Mouse (Mus musculus) heart, embryonic 10.5 days (tissue): ENCODE results near the gene Zmynd11. TPM values are rescaled to one million over a fixed set of nuclear protein-coding genes. Genes with fewer than 3 reads are reported as not detected.

Experiments
- DNase-seq: peaks from one replicate; pipeline ENCODE4 v3.0.0-alpha.2; 2017; ENCODE audit warnings: low spot score
- H3K27ac ChIP-seq: fragments of 300-500 bp; sonication (generic); 2 replicates; pipeline ENCODE4 v1.5.1; 2016; ENCODE audit warnings: mild to moderate bottlenecking
- H3K27me3 ChIP-seq: fragments of 300-500 bp; sonication (generic); 2 replicates; pipeline ENCODE4 v1.6.1; 2016; ENCODE audit warnings: mild to moderate bottlenecking; ENCODE audit not compliant: poor library complexity, insufficient read depth, severe bottlenecking
- H3K36me3 ChIP-seq: fragments of 300-500 bp; sonication (generic); 2 replicates; pipeline ENCODE4 v1.6.1; 2016; ENCODE audit warnings: mild to moderate bottlenecking, moderate library complexity
- H3K4me1 ChIP-seq: fragments of 300-500 bp; sonication (generic); 2 replicates; pipeline ENCODE4 v1.6.1; 2016; ENCODE audit warnings: mild to moderate bottlenecking
- H3K4me3 ChIP-seq: fragments of 300-500 bp; sonication (generic); 2 replicates; pipeline ENCODE4 v1.5.1; 2016; ENCODE audit warnings: mild to moderate bottlenecking, moderate library complexity
- H3K9me3 ChIP-seq: fragments of 300-500 bp; sonication (generic); 2 replicates; pipeline ENCODE4 v1.6.1; 2016; ENCODE audit warnings: mild to moderate bottlenecking, moderate library complexity
- WGBS: fragments of 180-500 bp; shearing (Covaris S2); methylation state at CpG from one replicate; pipeline ENCODE4 v1.1.7; 2016; 5-methylcytosine and 5-hydroxymethylcytosine counted together
- polyA plus RNA-seq: library from polyadenylated mRNA; unstranded; fragments of >200 nt; fragmentation: Nextera tagmentation; extraction: Ambion mirVana; gene quantifications from 2 replicates; pipeline ENCODE4 v1.2.1, GENCODE M21; 2016

Gene Zmynd11
- polyA plus RNA-seq, 1 experiment from 2014 or later: 88.2 TPM

DNA sequence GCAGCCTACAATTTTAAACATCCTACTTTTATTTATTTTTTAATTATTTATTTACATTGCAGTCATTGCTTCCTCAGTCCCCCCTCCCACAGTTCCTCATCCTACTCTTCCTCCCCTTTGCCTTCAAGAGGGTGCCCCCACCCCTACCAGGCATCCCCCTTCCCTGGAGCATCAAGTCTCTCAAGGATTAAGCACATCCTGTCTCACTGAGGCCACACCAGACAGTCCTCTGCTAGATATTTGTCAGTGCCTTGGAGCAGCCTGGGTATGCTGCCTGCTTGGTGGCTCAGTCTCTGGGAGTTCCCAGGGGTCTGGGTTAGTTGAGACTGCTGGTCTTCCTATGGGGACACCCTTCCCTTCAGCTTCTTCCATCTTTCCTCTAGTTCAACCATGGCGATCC is 91.0 kb downstream of the Zmynd11 start:
- H3K27me3 ChIP-seq: no peaks in the 10 kb centered on the region
- WGBS: 96% methylated on average over 1 of the region's 1 CpGs
- no peaks in the 10 kb centered on the region for H3K9me3 ChIP-seq
- H3K4me1 ChIP-seq: no peaks in the 10 kb centered on the region
- H3K36me3 ChIP-seq: no peaks in the 10 kb centered on the region
- H3K4me3 ChIP-seq: no peak overlapping the region
- H3K27ac ChIP-seq: no peak overlapping the region
- DNase-seq: no peak

DNA sequence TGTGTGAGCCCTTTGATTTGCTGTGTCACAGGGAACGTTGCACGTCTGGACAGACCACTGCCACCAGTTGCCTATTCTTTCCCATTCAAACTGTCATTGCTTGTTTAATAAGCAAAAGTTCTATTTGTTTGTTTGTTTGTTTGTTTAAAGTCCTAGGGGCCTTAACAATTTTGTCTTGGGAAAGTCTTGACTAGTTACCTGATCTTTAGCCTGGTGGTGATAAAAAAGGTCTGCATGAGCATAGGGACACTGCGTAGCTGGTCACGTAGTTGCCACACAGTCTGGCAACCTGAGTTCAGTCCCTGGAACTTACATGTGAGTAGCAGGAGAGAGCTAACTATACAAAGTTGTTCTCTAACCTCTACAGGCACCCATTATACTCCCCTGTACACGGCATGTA is 95.9 kb downstream of the Zmynd11 start:
- no peak for DNase-seq
- 0 out of 2 replicates have a peak, but pooled peaks cover 2% of the 10 kb centered on the region for H3K36me3 ChIP-seq
- no peaks in the 10 kb centered on the region for H3K27me3 ChIP-seq
- H3K4me1 ChIP-seq: no peaks in the 10 kb centered on the region
- H3K4me3 ChIP-seq: no peak overlapping the region
- H3K27ac ChIP-seq: no peak overlapping the region
- no peaks in the 10 kb centered on the region for H3K9me3 ChIP-seq
- WGBS: 88% methylated on average over 5 of the region's 5 CpGs

DNA sequence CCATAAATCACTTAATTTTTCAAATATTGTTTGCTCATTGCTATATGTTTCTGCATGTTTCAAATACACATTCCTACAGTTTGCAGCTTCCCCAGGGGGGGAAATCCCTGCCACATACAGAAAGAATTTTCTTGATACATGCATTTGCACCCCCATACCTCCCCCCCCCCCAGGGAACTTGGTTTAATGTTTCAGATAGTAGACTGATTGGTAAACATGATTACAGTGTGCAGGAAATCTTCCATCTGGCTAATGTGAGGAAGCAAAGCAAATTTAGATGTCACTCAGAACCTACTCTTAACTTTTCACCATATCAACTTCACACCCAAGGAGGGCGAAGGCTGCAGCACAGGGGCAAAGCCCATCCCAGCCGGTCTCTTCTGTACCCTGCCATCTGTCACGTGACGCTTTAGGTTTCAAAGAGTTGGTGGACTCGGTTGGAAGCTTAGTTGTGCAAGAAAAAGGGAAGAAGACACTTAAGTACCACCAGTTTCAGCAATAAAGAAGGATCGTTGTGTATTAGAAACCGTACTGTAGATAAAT is 97.1 kb downstream of the Zmynd11 start:
- Histone ChIP-seq H3K9me3 (no peaks in the 10 kb centered on the region), H3K27me3 (no peaks in the 10 kb centered on the region), H3K4me3 (no peak overlapping the region), H3K4me1 (no peaks in the 10 kb centered on the region), H3K36me3 (peaks cover 2% of the 10 kb centered on the region; the same call in 1 of the 2 replicates), H3K27ac (no peak overlapping the region)
- no peak for DNase-seq
- 62% methylated on average over 7 of the region's 7 CpGs for WGBS

- Histone ChIP-seq H3K27ac (no peak overlapping the region), H3K27me3 (no peaks in the 10 kb centered on the region), H3K4me1 (no peaks in the 10 kb centered on the region), H3K9me3 (no peaks in the 10 kb centered on the region), H3K4me3 (no peak overlapping the region), H3K36me3 (peaks cover 11% of the 10 kb centered on the region; the same call in 1 of the 2 replicates)
- no peak for DNase-seq
- WGBS: 85% methylated on average over 1 of the region's 1 CpGs
Measured at GRCm38 (mm10) chr13:9663593-9663992, 101.5 kb downstream of the Zmynd11 start.

- WGBS: 67% methylated on average over 1 of the region's 1 CpGs
- Histone ChIP-seq H3K27ac (no peak overlapping the region), H3K27me3 (no peaks in the 10 kb centered on the region), H3K4me3 (no peak overlapping the region), H3K9me3 (no peaks in the 10 kb centered on the region), H3K4me1 (no peaks in the 10 kb centered on the region), H3K36me3 (peaks cover 14% of the 10 kb centered on the region; the same call in 1 of the 2 replicates)
- DNase-seq: no peak
Measured at GRCm38 (mm10) chr13:9660711-9661110, 104.4 kb downstream of the Zmynd11 start.

GRCm38 (mm10) chr13:9656613-9657012 is 108.5 kb downstream of the Zmynd11 start:
- Histone ChIP-seq H3K27me3 (no peaks in the 10 kb centered on the region), H3K4me1 (no peaks in the 10 kb centered on the region)
- whole genome bisulfite sequencing: 86% methylated on average over 6 of the region's 6 CpGs

DNA sequence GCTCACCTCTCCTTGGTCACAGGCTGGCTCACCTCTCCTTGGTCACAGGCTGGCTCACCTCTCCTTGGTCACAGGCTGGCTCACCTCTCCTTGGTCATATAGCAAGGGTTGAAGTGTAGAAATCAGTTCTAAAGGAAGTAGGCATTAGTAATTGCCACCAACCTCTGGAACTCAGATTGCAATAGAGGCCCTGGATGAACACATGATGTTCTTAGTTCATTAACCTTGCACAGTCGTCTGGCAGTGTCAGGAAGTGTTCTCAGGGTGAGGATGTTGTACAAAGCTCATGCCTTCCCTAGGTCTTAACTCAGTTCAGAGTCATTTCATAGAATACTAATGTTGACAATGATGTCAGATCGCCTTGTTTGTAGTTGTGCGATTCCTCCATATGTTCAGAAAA is 112.1 kb downstream of the Zmynd11 start:
- Histone ChIP-seq H3K27me3 (no peaks in the 10 kb centered on the region), H3K9me3 (no peaks in the 10 kb centered on the region), H3K27ac (no peak overlapping the region), H3K4me3 (no peak overlapping the region), H3K4me1 (no peaks in the 10 kb centered on the region; the same call in 1 of the 2 replicates), H3K36me3 (peaks cover 4% of the 10 kb centered on the region; the same call in 1 of the 2 replicates)
- 80% methylated on average over 3 of the region's 3 CpGs for WGBS
- no peak for DNase-seq

More at GRCm38 (mm10) chr13:9656613-9657012, 108.5 kb downstream of the Zmynd11 start:
- Histone ChIP-seq H3K36me3 (peaks cover 10% of the 10 kb centered on the region; the same call in 1 of the 2 replicates), H3K4me3 (no peak overlapping the region), H3K9me3 (no peaks in the 10 kb centered on the region), H3K27ac (no peak overlapping the region)
- no peak for DNase-seq

- H3K36me3 ChIP-seq: no peaks in the 10 kb centered on the region
- no peaks in the 10 kb centered on the region for H3K27me3 ChIP-seq
- no peaks in the 10 kb centered on the region for H3K9me3 ChIP-seq
- no peak overlapping the region for H3K27ac ChIP-seq
- no peak for DNase-seq
- H3K4me3 ChIP-seq: no peak overlapping the region
- H3K4me1 ChIP-seq: peaks cover 10% of the 10 kb centered on the region; the same call in 1 of the 2 replicates
Measured at GRCm38 (mm10) chr13:9650580-9650979, 114.5 kb downstream of the Zmynd11 start.

GRCm38 (mm10) chr13:9649894-9650293 is 115.2 kb downstream of the Zmynd11 start:
- Histone ChIP-seq H3K27me3 (no peaks in the 10 kb centered on the region), H3K4me1 (peaks cover 10% of the 10 kb centered on the region; the same call in 1 of the 2 replicates), H3K36me3 (no peaks in the 10 kb centered on the region), H3K9me3 (no peaks in the 10 kb centered on the region), H3K4me3 (no peak overlapping the region), H3K27ac (no peak overlapping the region)
- WGBS: 79% methylated on average over 1 of the region's 1 CpGs
- DNase-seq: no peak

DNA sequence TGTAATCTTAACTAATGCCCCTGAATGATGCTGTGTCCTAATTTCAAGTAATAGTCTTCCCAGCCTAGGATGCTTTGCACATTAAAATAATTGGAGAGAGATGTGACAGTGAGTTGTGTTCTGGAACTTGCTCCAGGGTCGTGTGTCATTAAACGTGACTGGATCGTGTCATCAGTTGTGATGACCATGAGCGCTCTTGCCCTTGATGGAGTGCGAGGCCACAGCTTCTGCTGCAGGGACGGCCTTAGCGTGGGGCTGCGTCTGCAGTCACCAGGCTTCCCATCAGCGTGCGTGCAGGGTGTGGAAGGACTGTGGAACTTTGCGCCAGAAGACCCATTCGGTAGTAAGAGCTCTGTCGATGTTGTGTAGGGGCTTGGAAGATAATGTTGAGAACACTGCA is 116.4 kb downstream of the Zmynd11 start:
- no peaks in the 10 kb centered on the region for H3K36me3 ChIP-seq
- no peaks in the 10 kb centered on the region for H3K27me3 ChIP-seq
- DNase-seq: no peak
- H3K4me3 ChIP-seq: no peak overlapping the region
- H3K27ac ChIP-seq: no peak overlapping the region
- H3K9me3 ChIP-seq: no peaks in the 10 kb centered on the region
- H3K4me1 ChIP-seq: peaks cover 10% of the 10 kb centered on the region; the same call in 1 of the 2 replicates
- 89% methylated on average over 13 of the region's 13 CpGs for WGBS

GRCm38 (mm10) chr13:9637949-9638348 is 127.2 kb downstream of the Zmynd11 start:
- Histone ChIP-seq H3K27ac (no peak overlapping the region), H3K36me3 (no peaks in the 10 kb centered on the region), H3K9me3 (no peaks in the 10 kb centered on the region), H3K4me1 (peaks cover 12% of the 10 kb centered on the region), H3K4me3 (no peak overlapping the region), H3K27me3 (no peaks in the 10 kb centered on the region)
- no peak for DNase-seq
- 38% methylated on average over 3 of the region's 3 CpGs for WGBS

GRCm38 (mm10) chr13:9636505-9636904 is 128.6 kb downstream of the Zmynd11 start:
- Histone ChIP-seq H3K4me1 (peaks cover 12% of the 10 kb centered on the region), H3K4me3 (no peak overlapping the region), H3K9me3 (no peaks in the 10 kb centered on the region), H3K27me3 (no peaks in the 10 kb centered on the region), H3K27ac (no peak overlapping the region), H3K36me3 (no peaks in the 10 kb centered on the region)
- 55% methylated on average over 4 of the region's 4 CpGs for WGBS
- no peak for DNase-seq

DNA sequence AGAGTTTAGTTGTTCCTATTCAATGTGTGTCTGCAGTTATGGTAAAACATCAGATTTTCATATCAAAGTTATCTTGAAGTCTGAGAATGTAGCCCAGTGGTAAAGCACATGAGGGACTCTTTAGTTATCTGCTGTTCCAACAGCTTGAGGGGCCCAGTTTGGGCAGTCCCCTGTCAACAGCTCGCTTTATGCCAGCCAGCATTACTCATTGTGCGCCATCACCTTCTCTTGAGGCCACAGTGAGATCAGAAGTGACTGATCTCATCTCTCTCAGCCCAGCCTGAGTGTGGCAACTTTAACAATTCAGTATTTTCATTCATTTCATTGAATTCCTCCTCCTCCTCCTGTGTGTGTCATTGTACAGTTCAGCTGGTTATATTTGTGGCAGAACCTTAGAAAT is 129.2 kb downstream of the Zmynd11 start:
- Histone ChIP-seq H3K9me3 (no peaks in the 10 kb centered on the region), H3K4me1 (peaks cover 12% of the 10 kb centered on the region), H3K27me3 (no peaks in the 10 kb centered on the region), H3K4me3 (no peak overlapping the region), H3K27ac (no peak overlapping the region), H3K36me3 (no peaks in the 10 kb centered on the region)
- WGBS: 44% methylated on average over 2 of the region's 2 CpGs
- DNase-seq: no peak
